Mouse (Mus musculus): Measurements from ENCODE around the gene Asic2.

DNA sequence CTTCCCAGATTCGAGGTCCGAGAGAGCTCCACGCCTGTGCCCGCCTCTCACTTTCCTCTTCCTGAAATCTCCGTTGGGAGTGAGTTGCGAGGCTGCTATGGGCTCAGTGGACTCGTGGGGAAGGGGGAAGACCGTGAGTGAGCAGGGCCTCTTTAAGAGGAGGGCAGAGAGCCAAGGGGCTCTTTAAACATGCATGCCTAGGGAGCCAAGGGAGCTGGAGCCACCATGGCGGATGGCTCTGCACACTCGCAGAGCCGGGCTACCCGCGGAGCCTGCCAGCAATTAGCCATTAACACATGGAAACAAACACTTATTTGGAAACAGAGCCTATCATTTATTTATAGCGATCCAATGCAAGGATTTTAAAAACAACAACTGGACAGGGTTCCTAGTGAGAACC is 541.4 kb downstream of the Asic2 start:
- TF ChIP-seq CTCF (IDR thresholded peaks at IDR 0.05; ENCODE audit: borderline replicate concordance, insufficient read depth, low read length) (no peak), POLR2A (IDR thresholded peaks at IDR 0.05; ENCODE audit: low read depth, low read length) (no peak)

Data from embryonic fibroblast, embryonic 13.5 days (primary cell).